Mouse (Mus musculus): ENCODE data around the gene Sirpb1c.

DNA sequence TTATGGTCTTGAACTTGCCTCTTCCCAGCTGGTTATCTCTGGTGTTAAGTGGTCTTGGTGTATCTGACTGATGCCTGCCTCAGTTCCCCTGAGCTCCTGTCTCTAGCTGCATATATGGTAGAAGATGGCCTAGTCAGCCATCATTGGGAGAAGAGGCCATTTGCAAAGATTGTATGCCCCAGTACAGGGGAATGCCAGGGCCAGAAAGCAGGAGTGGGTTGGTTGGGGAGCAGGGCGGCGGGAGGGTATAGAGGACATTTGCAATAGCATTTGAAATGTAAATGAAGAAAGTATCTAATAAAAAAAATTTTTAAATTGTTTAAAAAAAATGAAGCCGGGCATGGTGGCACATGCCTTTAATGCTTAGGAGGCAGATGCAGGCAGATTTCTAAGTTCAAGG is 38.1 kb upstream of the Sirpb1c start:
- TF ChIP-seq POLR2A (IDR thresholded peaks at IDR 0.05; ENCODE audit: borderline replicate concordance, extremely low read depth, low read depth, low read length), result no peak
- no peak for TF ChIP-seq CTCF (IDR thresholded peaks at IDR 0.05; ENCODE audit: insufficient read depth, low read length)

Data from lung, adult 2 months (tissue).